Mouse (Mus musculus) erythroblast, embryonic 14.5 days (primary cell): ENCODE data around the gene Trim65. TPM values are rescaled to one million over a fixed set of nuclear protein-coding genes. Genes with fewer than 3 reads are reported as not detected.

Experiments
- H3K27me3 ChIP-seq: 2 replicates; pipeline ENCODE4 v1.6.1; 2012; ENCODE audit warnings: inconsistent platforms; ENCODE audit not compliant: control insufficient read depth
- H3K36me3 ChIP-seq: 2 replicates; pipeline ENCODE4 v1.6.1; 2012; ENCODE audit warnings: mild to moderate bottlenecking, inconsistent platforms; ENCODE audit not compliant: control insufficient read depth
- H3K4me1 ChIP-seq: 2 replicates; pipeline ENCODE4 v1.6.1; 2012; ENCODE audit warnings: inconsistent platforms; ENCODE audit not compliant: control insufficient read depth
- H3K4me3 ChIP-seq: replicated peaks from 2 replicates; pipeline ENCODE3; 2012; ENCODE audit warnings: moderate library complexity, mild to moderate bottlenecking, inconsistent platforms
- H3K9me3 ChIP-seq: 2 replicates; pipeline ENCODE4 v1.6.1; 2012; ENCODE audit warnings: low read length, inconsistent platforms, mixed read lengths; ENCODE audit not compliant: control insufficient read depth
- GATA1 ChIP-seq: IDR thresholded peaks from 2 replicates; pipeline ENCODE4 v1.6.1; 2012; ENCODE audit warnings: low read length, inconsistent platforms, mixed read lengths
- TAL1 ChIP-seq: IDR thresholded peaks from 3 replicates; pipeline ENCODE4 v1.6.1; 2012; ENCODE audit warnings: low read length, inconsistent platforms, mixed read lengths
- polyA plus RNA-seq: library from polyadenylated mRNA; stranded (reverse); fragments of >175 nt; gene quantifications from 2 replicates; pipeline ENCODE4 v1.2.3, GENCODE M21; 2012

Gene Trim65
- polyA plus RNA-seq, 1 experiment: 0.04 TPM

DNA sequence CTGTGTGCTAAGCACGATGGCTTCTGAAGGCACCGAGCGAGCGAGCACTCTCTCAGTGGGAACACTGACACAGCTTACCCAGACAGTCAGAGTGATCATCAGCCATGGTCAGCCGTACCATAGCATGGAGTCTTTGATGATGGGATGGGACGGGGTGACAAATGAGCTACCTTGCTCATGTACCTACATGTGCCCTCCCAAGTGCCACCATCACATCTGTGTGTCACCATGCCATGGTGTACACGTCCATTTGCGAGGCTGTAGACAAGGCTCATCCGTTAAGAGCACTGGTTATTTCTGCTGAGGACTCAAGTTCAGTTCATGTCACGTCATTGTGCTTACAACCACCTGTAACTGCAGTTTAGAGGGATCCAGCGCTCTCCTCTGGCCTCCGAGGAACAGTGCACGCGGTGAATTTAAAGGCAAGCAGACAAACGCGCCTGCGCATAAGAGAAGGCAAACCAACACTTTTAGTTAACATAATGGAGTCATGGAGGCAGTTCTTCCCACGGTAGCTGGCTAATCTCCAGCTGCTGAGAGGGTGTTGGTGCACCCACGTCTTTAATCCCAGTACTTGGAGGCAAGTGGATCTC lies 19.2 kb downstream of the Trim65 start:
- TF ChIP-seq TAL1 (no peak), GATA1 (no peak)
- H3K27me3 ChIP-seq: peaks cover 52% of the 10 kb centered on the region
- H3K9me3 ChIP-seq: peaks cover 6% of the 10 kb centered on the region; the same call in 1 of the 2 replicates
- peaks cover 26% of the 10 kb centered on the region for H3K4me1 ChIP-seq
- H3K36me3 ChIP-seq: no peaks in the 10 kb centered on the region
- no peak overlapping the region for H3K4me3 ChIP-seq

DNA sequence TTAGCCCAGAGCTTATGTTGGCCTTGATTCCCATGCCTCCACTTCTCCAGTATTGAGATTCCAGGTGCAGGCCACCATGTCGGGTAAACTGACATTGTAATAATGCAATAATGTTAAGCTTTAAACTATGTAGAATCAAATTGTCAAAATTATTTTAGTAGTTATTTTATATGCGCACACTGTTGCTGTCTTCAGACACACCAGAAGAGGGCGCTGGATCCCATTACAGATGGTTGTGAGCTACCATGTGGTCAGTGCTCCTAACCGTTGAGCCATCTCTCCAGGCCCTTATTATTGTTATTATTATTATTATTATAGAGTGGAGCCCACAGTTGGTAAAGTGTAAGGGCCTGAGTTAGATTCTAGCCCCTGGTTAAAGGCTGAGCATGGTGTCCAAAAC lies 19.9 kb downstream of the Trim65 start:
- no peak overlapping the region for H3K4me3 ChIP-seq
- TF ChIP-seq GATA1 (no peak), TAL1 (no peak)
- H3K4me1 ChIP-seq: peaks cover 32% of the 10 kb centered on the region
- peaks cover 6% of the 10 kb centered on the region; the same call in 1 of the 2 replicates for H3K9me3 ChIP-seq
- peaks cover 58% of the 10 kb centered on the region for H3K27me3 ChIP-seq
- no peaks in the 10 kb centered on the region for H3K36me3 ChIP-seq

DNA sequence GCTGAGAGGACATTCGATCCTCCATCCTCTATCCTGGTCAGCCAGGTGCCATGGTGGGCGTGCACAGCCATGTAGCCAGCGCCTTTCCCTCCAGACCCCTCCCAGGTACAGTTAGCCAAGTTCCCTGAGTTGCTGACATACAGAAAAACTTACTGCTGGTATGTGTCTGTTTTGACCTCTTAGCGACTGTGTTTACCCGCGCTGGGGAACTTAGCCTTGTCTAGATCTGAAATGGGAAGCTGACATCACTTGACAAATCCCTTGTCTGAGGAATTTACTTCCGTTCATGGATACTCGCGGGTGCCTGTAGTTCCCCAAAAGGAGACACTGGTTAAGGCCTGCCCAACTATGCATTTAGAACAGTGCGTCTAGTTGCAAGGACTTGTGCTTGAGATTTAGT lies 20.4 kb downstream of the Trim65 start:
- H3K36me3 ChIP-seq: no peaks in the 10 kb centered on the region
- H3K9me3 ChIP-seq: peaks cover 6% of the 10 kb centered on the region; the same call in 1 of the 2 replicates
- peak overlapping the region; percentile 50 for H3K4me3 ChIP-seq
- peaks cover 37% of the 10 kb centered on the region for H3K4me1 ChIP-seq
- peaks cover 63% of the 10 kb centered on the region for H3K27me3 ChIP-seq
- no peak for TF ChIP-seq GATA1
- no peak for TF ChIP-seq TAL1

DNA sequence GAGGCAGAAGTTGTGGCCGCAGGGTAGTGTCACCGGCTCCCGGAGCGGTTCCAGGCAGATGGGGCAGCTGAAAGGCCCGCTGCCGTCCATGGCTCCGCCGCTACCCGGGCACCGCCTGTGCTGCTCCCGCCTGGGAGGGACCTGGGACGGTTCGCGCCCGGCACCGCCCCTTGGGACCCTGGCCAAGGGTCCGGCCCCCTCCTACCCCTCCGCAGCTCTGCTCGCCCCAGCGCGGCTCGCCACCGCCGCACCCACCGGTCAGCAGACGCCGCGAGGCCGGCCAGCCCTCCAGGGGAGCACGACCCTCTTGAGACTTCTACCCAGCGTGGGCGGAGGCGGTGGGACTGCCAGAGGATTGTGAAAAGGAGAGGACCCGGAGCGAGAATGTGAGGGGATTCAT lies 20.8 kb downstream of the Trim65 start:
- TF ChIP-seq GATA1: no peak
- no peak for TF ChIP-seq TAL1
- H3K4me3 ChIP-seq: peak overlapping the region; percentile 50
- peaks cover 6% of the 10 kb centered on the region; the same call in 1 of the 2 replicates for H3K9me3 ChIP-seq
- H3K27me3 ChIP-seq: peaks cover 63% of the 10 kb centered on the region
- peaks cover 38% of the 10 kb centered on the region for H3K4me1 ChIP-seq
- no peaks in the 10 kb centered on the region for H3K36me3 ChIP-seq

DNA sequence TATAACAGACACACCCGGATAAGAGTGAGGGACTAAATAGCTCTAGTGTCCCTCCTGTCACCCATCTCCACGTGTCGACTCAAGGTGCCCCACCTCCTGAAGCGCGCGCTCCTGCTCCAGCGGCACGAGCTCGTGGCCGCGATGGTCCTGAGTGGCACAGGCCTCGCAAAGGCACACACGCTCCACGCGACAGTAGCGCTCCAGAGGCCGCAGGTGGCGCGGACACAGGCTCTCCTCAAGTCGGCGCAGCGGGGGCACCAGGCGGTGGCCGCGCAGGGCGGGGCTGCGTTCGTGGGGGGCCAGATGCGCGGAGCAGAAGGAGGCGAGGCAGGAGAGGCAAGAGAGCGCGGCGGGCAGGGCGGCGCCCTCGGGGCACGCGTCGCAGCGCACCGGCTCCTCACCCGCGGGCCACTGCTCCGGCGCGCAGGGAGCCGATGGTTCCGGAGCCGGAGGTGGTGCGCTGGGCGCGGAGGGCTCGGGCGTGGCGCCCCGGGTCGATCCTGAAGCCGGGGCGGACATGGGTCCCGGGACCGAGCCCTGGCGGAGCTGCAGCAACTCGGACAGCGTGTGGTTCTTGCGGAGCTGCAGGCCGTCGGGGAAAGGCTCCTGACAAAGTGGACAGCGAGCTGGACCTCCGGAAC lies 21.4 kb downstream of the Trim65 start:
- peaks cover 63% of the 10 kb centered on the region for H3K27me3 ChIP-seq
- no peak for TF ChIP-seq TAL1
- no peak for TF ChIP-seq GATA1
- peaks cover 6% of the 10 kb centered on the region; the same call in 1 of the 2 replicates for H3K9me3 ChIP-seq
- H3K4me1 ChIP-seq: peaks cover 41% of the 10 kb centered on the region
- no peaks in the 10 kb centered on the region for H3K36me3 ChIP-seq
- H3K4me3 ChIP-seq: peak overlapping the region; percentile 50

DNA sequence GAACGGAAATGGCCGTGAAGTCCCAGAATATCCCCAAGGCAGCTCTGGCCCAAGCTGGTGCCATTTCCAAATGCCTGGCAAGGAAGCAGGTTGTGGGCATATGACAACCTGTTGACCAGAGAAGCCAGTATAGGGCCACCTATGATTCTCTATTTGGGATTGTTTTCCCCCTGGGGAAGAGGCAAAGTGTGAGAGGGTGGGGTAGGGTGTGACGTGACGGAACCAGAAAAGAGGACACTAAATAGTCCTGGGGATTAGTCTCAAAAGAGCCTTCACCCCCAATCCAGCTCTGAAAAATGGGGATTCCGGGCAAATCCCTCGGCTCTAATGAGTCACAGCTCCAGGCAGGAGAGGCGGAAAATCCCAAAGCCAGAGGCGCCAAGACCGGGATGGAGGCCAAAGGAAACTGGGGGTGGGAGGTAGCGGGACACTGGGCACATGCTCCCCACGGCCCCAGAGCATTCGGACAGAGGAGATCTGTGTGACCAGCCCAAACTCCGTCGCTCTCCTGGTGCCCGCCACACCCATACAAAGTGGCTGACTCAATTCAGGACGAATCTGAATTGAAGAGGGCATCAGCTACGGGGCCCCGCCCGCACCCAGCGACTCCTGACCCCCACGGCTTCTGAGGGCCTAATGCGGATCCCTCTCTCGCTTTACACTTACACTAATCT lies 22.3 kb downstream of the Trim65 start:
- Histone ChIP-seq H3K36me3 (no peaks in the 10 kb centered on the region), H3K9me3 (peaks cover 6% of the 10 kb centered on the region; the same call in 1 of the 2 replicates), H3K4me3 (no peak overlapping the region), H3K4me1 (peaks cover 49% of the 10 kb centered on the region), H3K27me3 (peaks cover 63% of the 10 kb centered on the region)
- no peak for TF ChIP-seq TAL1
- TF ChIP-seq GATA1: no peak

DNA sequence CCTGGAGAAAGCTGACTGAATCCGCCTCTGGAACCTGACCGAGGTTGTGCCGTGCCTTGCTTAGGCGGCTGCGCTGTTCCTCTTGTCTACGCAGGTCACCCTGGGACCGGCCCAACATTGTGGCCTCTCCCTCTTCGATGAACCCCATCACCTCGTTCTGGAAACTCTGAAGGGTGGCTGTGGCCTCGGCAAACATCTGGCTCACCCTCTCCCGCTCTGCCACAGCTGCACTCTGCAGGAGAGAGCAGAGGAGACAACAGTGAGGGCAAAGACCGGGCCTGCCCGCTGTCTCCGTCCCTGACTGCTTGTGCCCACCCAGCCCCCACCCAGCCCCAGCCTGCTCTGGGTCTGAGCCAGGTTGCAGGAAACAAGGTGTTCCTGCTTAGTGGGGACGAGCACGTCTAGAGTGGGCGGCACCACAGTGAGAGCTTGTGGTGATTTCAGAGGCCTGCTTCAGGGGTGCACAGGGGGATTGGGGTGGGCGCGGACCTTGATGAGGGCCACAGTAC lies 23.1 kb downstream of the Trim65 start:
- peaks cover 6% of the 10 kb centered on the region; the same call in 1 of the 2 replicates for H3K9me3 ChIP-seq
- peaks cover 63% of the 10 kb centered on the region for H3K27me3 ChIP-seq
- H3K4me1 ChIP-seq: peaks cover 51% of the 10 kb centered on the region
- TF ChIP-seq GATA1 (no peak), TAL1 (no peak)
- no peaks in the 10 kb centered on the region for H3K36me3 ChIP-seq
- no peak overlapping the region for H3K4me3 ChIP-seq

DNA sequence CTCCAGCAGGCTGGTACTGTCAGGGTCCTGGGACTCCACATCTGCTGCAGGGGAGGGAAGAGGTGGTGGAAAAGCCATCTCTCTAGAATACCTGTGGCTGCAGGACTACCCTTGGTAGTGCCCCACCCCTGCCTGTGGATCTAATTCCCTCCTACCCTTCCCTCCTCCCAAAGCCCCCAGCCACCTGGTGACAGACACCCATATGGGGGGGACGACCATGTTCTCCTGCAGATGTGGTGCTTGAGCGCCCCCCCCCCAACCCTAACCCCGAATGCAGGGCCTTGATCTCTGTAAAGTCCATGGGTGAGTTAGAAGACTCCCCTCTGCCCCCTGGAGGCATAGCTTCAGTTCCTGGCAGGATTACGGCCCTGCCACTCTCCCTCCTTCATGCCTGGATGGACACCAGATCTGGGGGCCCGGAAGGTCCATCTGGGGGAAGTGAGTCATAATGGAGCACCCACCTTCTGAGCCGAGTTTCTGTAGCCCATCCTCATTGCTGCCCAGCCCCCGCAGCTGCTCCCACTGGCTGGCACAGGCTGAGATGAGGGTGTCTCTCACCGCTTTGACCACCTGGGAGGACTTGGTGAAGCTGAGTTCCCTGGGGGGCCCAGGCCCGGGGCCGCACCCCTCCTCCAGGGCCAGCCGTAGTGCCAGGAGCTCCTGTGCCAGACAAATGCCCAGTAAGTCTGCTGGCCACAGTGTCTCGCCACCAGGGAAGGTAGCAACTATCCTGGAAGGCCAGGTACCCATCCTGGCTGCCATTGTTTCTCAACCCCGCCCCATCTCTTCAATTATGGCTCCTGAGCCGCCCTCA lies 23.8 kb downstream of the Trim65 start:
- peaks cover 63% of the 10 kb centered on the region for H3K27me3 ChIP-seq
- TF ChIP-seq GATA1 (no peak), TAL1 (no peak)
- H3K4me3 ChIP-seq: no peak overlapping the region
- peaks cover 6% of the 10 kb centered on the region; the same call in 1 of the 2 replicates for H3K9me3 ChIP-seq
- no peaks in the 10 kb centered on the region for H3K36me3 ChIP-seq
- peaks cover 54% of the 10 kb centered on the region for H3K4me1 ChIP-seq
